Mouse (Mus musculus) intestine, postnatal 0 days (tissue): ENCODE results near the gene Slc1a4. TPM values are rescaled to one million over a fixed set of nuclear protein-coding genes. Genes with fewer than 3 reads are reported as not detected.

Experiments used
- ATAC-seq: fragments of 200-750 bp; cut with Nextera tagmentation; 2 replicates; pipeline ENCODE4 v1.8.0; 2017; ENCODE audit warnings: mild to moderate bottlenecking, moderate TSS enrichment, moderate library complexity
- H3K27ac ChIP-seq: fragments of 300-500 bp; sonication (generic); 2 replicates; pipeline ENCODE4 v1.5.1; 2014; ENCODE audit warnings: mild to moderate bottlenecking, low read depth, low read length, moderate library complexity
- H3K27me3 ChIP-seq: fragments of 300-500 bp; sonication (generic); replicated peaks from 2 replicates; pipeline ENCODE4 v1.6.1; 2014; ENCODE audit warnings: low read length, mixed read lengths; ENCODE audit not compliant: control insufficient read depth, insufficient read depth
- H3K36me3 ChIP-seq: fragments of 300-500 bp; sonication (generic); 2 replicates; pipeline ENCODE4 v1.6.1; 2014; ENCODE audit warnings: mild to moderate bottlenecking, moderate library complexity; ENCODE audit not compliant: control insufficient read depth, insufficient read depth
- H3K4me1 ChIP-seq: fragments of 300-500 bp; sonication (generic); replicated peaks from 2 replicates; pipeline ENCODE4 v1.6.1; 2014; ENCODE audit warnings: antibody characterized with exemption, low read length, mixed read lengths; ENCODE audit not compliant: control insufficient read depth, insufficient read depth
- H3K4me2 ChIP-seq: fragments of 300-500 bp; sonication (generic); replicated peaks from 2 replicates; pipeline ENCODE4 v1.6.1; 2014; ENCODE audit warnings: low read depth, mild to moderate bottlenecking, moderate library complexity
- H3K4me3 ChIP-seq: fragments of 300-500 bp; sonication (generic); 2 replicates; pipeline ENCODE4 v1.5.1; 2014; ENCODE audit warnings: low read depth, low read length
- H3K9ac ChIP-seq: fragments of 300-500 bp; sonication (generic); 2 replicates; pipeline ENCODE4 v1.6.1; 2014; ENCODE audit warnings: mild to moderate bottlenecking, low read depth, low read length
- H3K9me3 ChIP-seq: fragments of 300-500 bp; sonication (generic); 2 replicates; pipeline ENCODE4 v1.6.1; 2016; ENCODE audit warnings: mixed run types; ENCODE audit not compliant: control insufficient read depth
- CTCF ChIP-seq: sonication (generic); IDR thresholded peaks from 2 replicates; pipeline ENCODE4 v1.5.1; 2016; ENCODE audit warnings: low read depth, mild to moderate bottlenecking, control low read depth, antibody characterized with exemption, moderate library complexity
- WGBS: fragments of 180-500 bp; shearing (Covaris S2); extraction: QIAGEN DNeasy Blood & Tissue Kit; methylation state at CpG from one replicate; pipeline ENCODE4 v1.1.7; 2014; 5-methylcytosine and 5-hydroxymethylcytosine counted together
- polyA plus RNA-seq: library from polyadenylated mRNA; unstranded; fragments of >200 nt; fragmentation: Nextera tagmentation; extraction: Ambion mirVana; gene quantifications from 2 replicates; pipeline ENCODE4 v1.2.1, GENCODE M21; 2015

Slc1a4 gene
- polyA plus RNA-seq, 1 experiment from 2014 or later: 3.4 TPM

GRCm38 (mm10) chr11:20301332-20301731 is 31.2 kb downstream of the Slc1a4 start:
- TF ChIP-seq CTCF: no peak
- no peak for ATAC-seq
- Histone ChIP-seq H3K4me3 (no peak overlapping the region), H3K27ac (no peak overlapping the region), H3K4me1 (no peaks in the 10 kb centered on the region), H3K36me3 (peaks cover 15% of the 10 kb centered on the region; the same call in 1 of the 2 replicates), H3K4me2 (no peak overlapping the region), H3K27me3 (no peaks in the 10 kb centered on the region), H3K9me3 (no peaks in the 10 kb centered on the region), H3K9ac (no peak overlapping the region)
- WGBS: 88% methylated on average over 4 of the region's 4 CpGs

DNA sequence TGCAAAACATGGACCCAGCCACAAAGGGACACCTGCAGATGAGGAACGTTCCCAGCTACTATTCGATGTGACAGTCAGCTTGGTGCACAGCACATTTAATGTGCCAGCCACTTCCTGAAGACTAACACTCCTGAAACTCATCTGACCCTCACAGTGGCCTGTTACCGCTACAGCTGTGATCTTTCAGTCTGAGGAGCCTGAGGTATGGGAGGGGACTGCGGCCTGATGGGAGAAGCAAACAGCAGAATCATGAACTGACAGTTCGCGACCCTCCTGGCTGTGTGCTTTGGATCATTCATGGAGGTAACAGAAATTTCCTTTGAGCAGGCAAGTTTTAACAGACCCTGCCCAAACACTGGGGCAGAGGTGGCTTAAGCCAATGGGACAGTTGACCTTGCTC is 31.7 kb downstream of the Slc1a4 start:
- H3K36me3 ChIP-seq: peaks cover 13% of the 10 kb centered on the region; the same call in 1 of the 2 replicates
- WGBS: 71% methylated on average over 6 of the region's 6 CpGs

DNA sequence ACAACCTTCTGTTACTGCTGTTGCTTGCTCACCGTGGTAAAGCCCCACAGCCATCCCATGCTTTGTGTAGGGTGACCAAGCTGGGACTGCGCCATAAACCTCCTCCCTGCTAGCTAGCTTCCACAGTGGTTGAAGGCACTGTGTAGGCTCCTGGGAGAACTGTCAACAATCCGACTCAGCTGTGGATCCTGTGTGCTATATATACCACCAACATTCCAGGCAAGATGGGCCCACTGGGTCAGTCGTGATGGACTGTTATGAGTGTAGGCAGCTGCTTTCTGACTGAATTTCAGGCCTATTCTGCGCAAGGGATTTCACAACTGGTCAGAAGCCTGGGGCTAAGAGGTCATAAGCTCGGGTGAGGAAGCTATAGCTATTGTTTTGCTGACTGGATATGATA is 32.6 kb downstream of the Slc1a4 start:
- no peak for ATAC-seq
- 72% methylated on average over 6 of the region's 6 CpGs for WGBS
- H3K27ac ChIP-seq: no peak overlapping the region
- H3K4me1 ChIP-seq: no peaks in the 10 kb centered on the region
- no peak overlapping the region for H3K9ac ChIP-seq
- no peak overlapping the region for H3K4me3 ChIP-seq
- no peak for TF ChIP-seq CTCF
- H3K9me3 ChIP-seq: no peaks in the 10 kb centered on the region
- no peaks in the 10 kb centered on the region for H3K27me3 ChIP-seq
- H3K4me2 ChIP-seq: no peak overlapping the region
- H3K36me3 ChIP-seq: peaks cover 4% of the 10 kb centered on the region; the same call in 1 of the 2 replicates

More for the DNA sequence above, 31.7 kb downstream of the Slc1a4 start:
- no peak overlapping the region for H3K4me2 ChIP-seq
- no peak for ATAC-seq
- H3K9ac ChIP-seq: no peak overlapping the region
- no peaks in the 10 kb centered on the region for H3K27me3 ChIP-seq
- no peak overlapping the region for H3K4me3 ChIP-seq
- H3K9me3 ChIP-seq: no peaks in the 10 kb centered on the region
- H3K27ac ChIP-seq: no peak overlapping the region
- TF ChIP-seq CTCF: no peak
- no peaks in the 10 kb centered on the region for H3K4me1 ChIP-seq

- Histone ChIP-seq H3K36me3 (no peaks in the 10 kb centered on the region), H3K9ac (no peak overlapping the region), H3K4me1 (no peaks in the 10 kb centered on the region), H3K9me3 (no peaks in the 10 kb centered on the region), H3K4me3 (no peak overlapping the region), H3K4me2 (no peak overlapping the region), H3K27me3 (no peaks in the 10 kb centered on the region), H3K27ac (no peak overlapping the region)
- TF ChIP-seq CTCF: no peak
- 78% methylated on average over 3 of the region's 3 CpGs for WGBS
- ATAC-seq: no peak
Observed at GRCm38 (mm10) chr11:20284463-20284862, 48.0 kb downstream of the Slc1a4 start.

- no peaks in the 10 kb centered on the region for H3K27me3 ChIP-seq
- H3K36me3 ChIP-seq: no peaks in the 10 kb centered on the region
- no peaks in the 10 kb centered on the region for H3K9me3 ChIP-seq
- no peaks in the 10 kb centered on the region for H3K4me1 ChIP-seq
- H3K4me3 ChIP-seq: no peak overlapping the region
- no peak overlapping the region for H3K9ac ChIP-seq
- H3K4me2 ChIP-seq: no peak overlapping the region
- H3K27ac ChIP-seq: no peak overlapping the region
- ATAC-seq: no peak
- no peak for TF ChIP-seq CTCF
- 78% methylated on average over 2 of the region's 2 CpGs for WGBS
Observed at GRCm38 (mm10) chr11:20282601-20283219, 49.8 kb downstream of the Slc1a4 start.

DNA sequence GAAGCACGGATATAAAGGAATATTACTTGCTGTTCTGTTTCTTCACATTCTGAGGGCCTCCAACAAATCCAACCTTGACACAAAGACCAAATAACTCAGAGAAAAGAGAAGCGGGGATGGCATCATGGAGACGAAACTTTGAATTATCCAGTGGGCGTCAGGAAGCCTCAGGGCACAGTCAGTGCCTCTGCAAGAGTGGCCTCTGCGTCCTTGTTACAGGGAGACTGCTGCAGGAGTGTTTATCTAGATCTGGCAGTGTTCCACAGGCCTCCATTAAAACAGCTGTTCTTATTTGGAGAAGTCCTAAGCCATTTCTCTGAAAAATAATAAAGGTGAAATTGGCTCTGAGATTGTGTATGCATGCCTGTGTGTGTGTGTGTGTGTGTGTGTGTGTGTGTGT is 51.5 kb downstream of the Slc1a4 start:
- Histone ChIP-seq H3K4me2 (no peak overlapping the region), H3K9ac (no peak overlapping the region), H3K4me3 (no peak overlapping the region), H3K27me3 (no peaks in the 10 kb centered on the region), H3K36me3 (no peaks in the 10 kb centered on the region), H3K27ac (no peak overlapping the region), H3K9me3 (no peaks in the 10 kb centered on the region), H3K4me1 (no peaks in the 10 kb centered on the region)
- ATAC-seq: no peak
- no peak for TF ChIP-seq CTCF
- 57% methylated on average over 5 of the region's 5 CpGs for WGBS
